Mouse (Mus musculus): Measurements from ENCODE around the gene Usp31.
A peak's percentile ranks its signal among the peaks of the same experiment; 100 is the strongest.

The Usp31 gene

DNA sequence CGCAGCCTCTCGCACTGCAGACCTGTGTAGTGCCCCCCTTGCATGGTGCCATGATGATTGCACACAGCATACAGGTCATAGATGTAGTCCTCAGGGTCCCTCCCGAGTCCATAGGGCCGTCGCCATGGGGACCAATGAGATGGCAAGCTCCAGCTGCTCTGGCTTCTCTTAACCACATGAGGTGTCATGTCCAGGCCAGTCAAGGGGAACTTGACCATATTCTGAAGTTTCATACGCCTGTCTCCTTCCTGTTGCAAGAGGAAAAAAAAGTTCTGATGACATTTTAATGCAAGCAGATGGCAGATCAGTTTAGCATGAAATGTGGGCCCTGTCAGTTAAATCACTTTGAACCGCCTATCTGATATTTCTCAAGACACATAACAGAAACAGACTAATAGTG is 48.2 kb downstream of the Usp31 start:
- DNase-seq (ENCODE audit: low read depth, low spot score): no peak

DNA sequence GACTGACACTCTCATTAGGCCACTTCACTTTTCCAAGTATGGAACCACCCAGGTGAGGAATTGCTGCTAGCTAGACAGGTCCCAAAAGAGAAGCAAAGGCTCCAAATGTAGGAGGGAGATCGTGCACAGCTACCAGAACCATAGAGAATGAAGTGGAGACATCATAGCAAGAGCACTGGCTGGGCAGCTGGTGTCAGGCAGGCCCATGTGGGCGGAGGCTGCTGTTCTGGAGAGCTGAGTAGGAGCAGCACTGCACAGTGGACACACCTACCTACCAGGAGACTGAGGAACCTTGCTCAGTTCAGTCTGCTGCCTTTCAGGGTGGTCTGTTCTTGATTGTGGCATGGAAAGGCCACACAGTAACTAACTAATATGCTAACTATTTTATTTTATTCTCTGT is 52.4 kb downstream of the Usp31 start:
- DNase-seq (ENCODE audit: low read depth, low spot score): peak; percentile 60

DNA sequence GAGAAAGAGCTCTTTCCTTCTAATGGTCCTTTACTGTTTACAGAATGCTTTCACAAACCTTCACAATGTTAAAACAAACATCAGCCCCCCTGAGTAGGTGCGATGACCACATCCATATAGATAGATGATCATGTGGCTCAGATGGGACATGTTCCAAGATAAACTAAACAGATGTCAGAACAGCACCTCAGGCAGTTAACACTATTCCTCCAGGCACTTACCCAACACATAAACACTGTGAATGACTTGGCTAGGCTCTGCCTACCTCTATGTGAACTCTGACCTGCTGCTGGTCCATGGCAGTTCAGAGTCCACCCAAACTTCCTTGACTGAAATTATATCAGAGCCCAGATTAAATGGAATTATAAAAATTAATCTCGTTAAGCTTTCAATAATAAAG is 54.4 kb downstream of the Usp31 start:
- no peak for DNase-seq (ENCODE audit: low read depth, low spot score)

DNA sequence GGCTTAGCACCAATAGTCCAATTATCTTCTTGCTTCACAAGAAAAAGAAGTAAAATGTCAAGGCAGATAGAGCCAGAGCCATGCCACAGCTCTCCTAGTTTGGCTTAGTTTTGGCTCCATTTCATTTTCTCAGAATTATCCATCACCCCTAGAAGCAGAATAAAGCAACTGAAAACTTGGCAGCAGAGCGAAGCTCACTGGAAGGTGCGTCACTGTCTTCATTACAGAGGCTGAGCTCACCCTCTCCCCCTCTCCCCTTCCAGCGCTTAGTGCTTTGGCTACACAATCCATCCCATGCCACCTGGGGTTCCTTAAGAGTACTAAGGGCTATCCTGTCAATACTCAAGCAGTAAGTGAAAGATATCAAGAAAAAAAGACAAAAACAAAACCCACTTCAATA is 56.3 kb downstream of the Usp31 start:
- DNase-seq (ENCODE audit: low read depth, low spot score): peak; percentile 79

DNA sequence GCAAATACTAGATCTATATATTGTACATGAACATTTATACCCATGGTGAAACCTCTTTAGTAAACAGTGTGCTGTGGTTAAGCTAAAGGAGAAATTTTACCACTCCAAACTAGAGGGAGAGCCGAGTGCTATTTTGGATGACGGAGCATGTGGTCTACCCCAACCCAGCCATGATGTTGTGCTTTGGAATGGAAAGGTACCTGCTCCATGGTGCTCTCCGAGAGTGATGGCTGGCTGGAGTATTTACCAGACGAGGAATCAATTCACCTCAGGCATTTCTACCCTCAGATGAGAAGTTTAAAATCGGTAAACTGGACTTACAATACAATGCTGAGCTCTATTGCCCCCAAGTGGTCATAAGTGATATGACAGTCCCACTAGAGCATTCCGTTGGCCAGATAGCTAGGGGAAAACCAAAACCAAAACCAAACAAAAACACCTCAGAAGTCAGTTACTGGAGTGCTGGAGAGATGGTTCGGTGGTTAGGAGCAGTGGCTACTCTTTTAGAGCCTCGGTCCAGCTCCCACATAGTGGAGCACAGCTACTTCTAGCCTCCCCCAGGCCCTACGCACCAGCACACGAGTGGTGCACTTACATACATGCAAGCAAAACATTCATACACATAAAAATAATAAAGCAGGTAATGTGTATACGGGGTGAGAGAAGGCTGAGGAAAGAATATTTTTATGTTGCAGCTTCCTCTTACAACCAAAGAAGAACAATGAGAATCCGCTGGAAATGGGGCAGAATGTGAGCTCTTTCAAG is 65.9 kb downstream of the Usp31 start:
- peak; percentile 80 for DNase-seq (ENCODE audit: low read depth, low spot score)

DNA sequence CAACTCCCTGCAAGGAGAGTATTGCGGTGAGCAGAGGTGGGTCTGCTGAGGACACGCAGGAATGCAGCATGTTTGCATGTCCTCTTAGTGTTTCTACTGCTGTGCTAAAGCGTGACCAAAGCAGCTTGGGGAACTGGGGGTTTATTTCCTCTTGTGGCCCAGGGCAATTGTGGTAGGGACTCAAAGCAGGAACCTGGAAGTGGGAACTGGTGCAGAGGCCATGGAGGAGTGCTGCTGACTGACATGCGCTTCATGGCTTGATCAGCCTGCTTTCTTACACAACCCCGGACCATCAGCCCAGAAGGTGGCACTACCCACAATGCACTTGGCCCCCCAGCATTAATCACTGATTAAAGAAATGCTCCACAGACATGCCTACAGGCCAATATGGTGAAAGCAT is 70.3 kb downstream of the Usp31 start:
- no peak for DNase-seq (ENCODE audit: low read depth, low spot score)

DNA sequence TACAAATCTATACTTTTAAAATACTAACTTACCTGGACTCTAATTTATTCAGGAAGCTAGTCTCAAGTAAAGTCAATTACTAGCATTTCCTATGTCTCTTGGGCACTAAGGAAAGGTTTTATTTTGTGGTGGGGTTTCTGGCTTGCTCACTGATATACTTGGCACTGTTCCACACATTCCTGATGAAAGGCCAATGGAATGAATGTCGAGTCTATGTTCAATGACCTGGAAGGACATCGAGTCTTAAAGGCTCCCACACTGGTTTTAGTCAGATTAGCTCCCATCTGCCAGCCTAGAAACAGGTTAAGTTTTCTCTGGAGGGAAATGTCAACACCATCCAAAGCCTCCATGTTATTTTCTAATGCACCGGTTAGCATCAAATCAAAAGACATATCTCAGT is 72.8 kb downstream of the Usp31 start:
- DNase-seq (ENCODE audit: low read depth, low spot score): no peak

DNA sequence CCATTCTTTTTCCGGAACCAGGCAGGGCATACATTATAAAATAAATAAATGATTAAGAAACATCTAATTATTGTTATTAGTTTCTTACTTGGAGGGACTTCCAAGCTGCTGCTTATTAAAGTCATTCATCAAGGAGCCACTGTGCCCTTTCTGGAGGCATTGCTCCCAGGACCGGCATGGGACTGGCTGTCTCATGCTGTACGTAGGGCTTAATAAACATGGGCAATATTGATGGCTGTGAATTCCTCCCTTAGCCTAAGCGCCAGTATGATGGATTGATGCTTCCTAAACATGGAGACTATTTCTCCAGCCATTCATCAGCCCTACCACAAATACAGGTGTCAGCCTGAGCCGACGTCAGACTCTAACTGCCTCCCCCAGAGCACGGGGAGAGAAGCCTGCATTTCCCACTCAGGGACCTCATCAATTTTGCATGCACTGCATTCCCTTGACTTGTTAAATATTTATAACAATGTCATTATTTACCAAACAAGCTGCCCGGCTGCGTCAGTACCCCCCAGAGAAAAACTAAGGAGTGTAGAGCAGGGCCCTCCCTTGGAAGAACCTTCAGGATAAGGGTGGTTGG is 84.1 kb downstream of the Usp31 start:
- no peak for DNase-seq (ENCODE audit: low read depth, low spot score)

DNA sequence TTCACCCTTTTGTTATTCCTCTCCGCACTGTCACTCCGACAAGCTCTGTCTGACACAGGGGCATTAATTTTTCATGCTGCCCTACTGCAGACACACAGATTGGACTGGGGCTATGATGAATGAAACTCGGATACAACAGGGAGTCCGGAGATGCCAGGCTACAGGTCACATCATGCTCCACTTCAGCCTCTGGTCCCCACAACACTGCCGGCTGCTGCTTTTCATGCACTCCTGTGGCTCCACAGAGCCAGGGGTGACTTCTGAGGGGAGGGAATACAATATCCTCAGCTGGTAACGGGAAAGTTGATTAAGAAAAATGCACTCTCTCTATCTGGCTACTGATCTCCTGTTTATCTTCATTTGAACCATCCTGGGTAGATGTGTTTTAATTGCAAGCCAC is 84.6 kb downstream of the Usp31 start:
- no peak for DNase-seq (ENCODE audit: low read depth, low spot score)

DNA sequence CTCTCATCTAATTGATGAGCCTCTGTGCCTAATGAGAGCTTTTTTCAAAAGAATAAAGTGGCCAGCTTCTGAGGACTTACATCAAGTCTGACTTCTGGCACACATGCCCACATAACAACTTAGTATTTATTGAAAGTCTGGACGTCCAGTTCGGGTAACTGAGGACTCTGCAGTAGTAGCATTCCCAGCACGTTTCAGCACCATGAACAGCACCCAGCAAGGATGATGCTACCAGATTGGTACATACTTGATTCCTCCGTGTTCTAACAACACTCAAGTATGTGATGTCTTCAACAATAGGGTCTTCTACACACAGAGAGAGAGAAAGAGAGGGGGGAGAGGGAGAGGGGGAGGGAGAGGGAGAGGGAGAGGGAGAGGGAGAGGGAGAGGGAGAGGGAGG is 105.4 kb downstream of the Usp31 start:
- DNase-seq (ENCODE audit: low read depth, low spot score): no peak

DNA sequence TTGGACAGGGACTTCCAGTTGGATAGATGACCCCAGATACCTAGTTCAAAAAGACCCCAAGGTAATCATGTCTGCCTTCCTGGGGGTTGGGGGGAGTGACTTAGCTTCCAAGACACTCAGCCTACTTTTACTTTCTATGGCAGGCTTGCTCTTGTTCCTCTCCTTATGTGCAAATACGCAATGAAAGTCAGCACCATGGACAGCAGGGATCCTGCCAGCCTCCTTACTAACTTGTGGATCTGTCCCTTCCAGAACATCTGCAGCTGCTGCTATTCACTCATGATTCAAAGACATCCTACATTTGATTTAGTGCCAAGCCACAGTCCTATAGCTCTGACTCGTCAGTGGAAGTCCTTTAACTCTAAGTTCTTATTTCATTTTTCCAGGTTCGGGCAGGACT is 110.7 kb downstream of the Usp31 start:
- peak; percentile 17 for DNase-seq (ENCODE audit: low read depth, low spot score)

DNA sequence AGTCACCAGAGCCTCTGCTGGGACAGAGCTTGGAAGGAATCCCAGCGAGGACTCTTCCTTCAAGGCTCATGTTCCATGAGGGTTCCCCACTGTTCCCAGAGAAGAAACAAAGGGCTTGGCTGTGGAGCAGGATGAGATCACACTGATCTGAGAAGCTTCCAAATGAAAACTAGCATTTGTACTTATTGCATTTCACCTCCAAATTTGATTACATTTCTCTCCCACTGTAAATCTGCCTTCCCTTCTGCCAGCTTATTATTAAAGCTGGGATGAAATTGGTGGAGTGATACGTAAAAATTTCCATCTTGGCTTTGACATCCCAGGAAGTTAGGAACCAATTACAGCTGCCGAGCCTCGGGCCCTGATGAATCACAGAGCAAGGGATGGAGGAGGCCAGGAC is 111.6 kb downstream of the Usp31 start:
- DNase-seq (ENCODE audit: low read depth, low spot score): peak; percentile 41

DNA sequence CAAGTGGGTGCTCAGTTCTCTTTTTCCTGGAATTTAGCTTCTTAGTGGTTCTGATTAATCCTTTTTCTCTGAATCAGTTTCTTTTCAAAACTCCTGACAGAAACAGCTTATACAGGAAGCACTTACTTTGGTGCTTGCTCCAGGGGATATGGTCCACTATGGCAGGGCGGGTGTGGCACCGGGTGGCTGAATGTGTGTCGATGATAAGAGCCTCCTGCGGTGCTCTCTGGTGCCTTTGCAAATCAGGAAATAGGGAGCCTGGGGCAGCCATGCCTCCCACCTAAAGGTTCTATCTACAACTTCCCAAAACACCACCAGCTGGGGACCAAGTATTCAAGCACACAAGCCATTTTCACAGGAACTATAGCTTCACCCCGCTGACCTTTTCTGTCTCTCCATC is 112.0 kb downstream of the Usp31 start:
- no peak for DNase-seq (ENCODE audit: low read depth, low spot score)

DNA sequence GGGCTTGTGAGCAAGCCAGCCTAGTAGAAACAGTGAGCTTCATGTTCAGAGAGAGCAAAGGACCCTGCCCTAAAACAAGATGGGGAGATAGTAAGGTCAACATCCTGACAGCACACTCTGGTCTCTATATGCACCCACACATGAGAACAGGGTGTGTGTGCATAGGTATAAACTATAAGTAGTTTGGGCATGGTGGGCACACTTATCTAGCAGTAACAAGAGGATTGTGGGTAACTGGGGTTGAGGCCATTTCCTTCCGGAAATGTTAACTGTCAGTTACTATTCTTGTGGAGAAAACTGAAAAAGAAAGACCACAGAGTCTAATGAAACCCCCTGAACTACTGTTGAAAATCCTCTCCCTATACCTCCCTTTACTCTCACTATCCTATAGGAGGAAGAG is 112.4 kb downstream of the Usp31 start:
- no peak for DNase-seq (ENCODE audit: low read depth, low spot score)
